Mouse (Mus musculus): ENCODE measurements around the gene Kcnq2. TPM values are rescaled to one million over a fixed set of nuclear protein-coding genes. Genes with fewer than 3 reads are reported as not detected.

The Kcnq2 gene
- total and polyA plus RNA-seq, 2 experiments from 2014 or later, result 40.6 to 134 TPM

GRCm38 (mm10) chr2:181152701-181153100 lies 17.6 kb upstream of the Kcnq2 start:
- TF ChIP-seq CTCF (IDR thresholded peaks at IDR 0.05), result no peak
- WGBS, result 95% methylated on average over 17 of the region's 17 CpGs
- peaks cover 35% of the 10 kb centered on the region for H3K36me3 ChIP-seq (ENCODE audit: insufficient read depth, low read length)
- no peak overlapping the region for H3K4me2 ChIP-seq (ENCODE audit: low read depth, low read length, poor library complexity, severe bottlenecking)
- ATAC-seq (ENCODE audit: low FRiP score) (no peak), DNase-seq (ENCODE audit: low spot score) (no peak)
- no peaks in the 10 kb centered on the region for H3K9me3 ChIP-seq (ENCODE audit: low read length)
- H3K4me1 ChIP-seq (ENCODE audit: insufficient read depth, low read length), result peaks cover 25% of the 10 kb centered on the region
- no peaks in the 10 kb centered on the region for H3K27me3 ChIP-seq (ENCODE audit: insufficient read depth, low read length)
- H3K4me3 ChIP-seq (ENCODE audit: low read depth, low read length), result no peak overlapping the region
- H3K27ac ChIP-seq (ENCODE audit: low read depth, low read length), result no peak overlapping the region
- no peak overlapping the region for H3K9ac ChIP-seq (replicated peaks; ENCODE audit: low read length, poor library complexity, severe bottlenecking)

DNA sequence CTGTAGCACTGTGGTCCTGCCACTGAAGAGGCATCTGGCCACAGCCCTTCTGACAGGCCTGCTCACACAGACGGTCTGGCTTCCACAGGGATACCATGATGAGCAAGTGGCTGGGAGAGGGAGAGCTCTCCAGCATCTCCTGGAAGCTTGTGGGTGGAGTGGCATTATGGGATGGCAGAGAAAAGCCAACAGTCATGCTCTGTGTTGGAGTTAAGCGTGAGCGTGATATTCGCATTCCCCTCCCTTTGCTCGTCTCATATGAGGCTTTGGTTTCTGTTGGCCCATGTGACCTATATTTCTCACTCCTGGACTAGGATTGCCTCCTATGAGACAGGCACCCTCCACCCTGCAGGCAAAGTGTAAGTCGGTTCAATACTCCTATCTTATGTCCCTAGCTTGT lies 15.2 kb upstream of the Kcnq2 start:
- peaks cover 39% of the 10 kb centered on the region for H3K36me3 ChIP-seq (ENCODE audit: insufficient read depth, low read length)
- no peak overlapping the region for H3K27ac ChIP-seq (ENCODE audit: low read depth, low read length)
- H3K4me1 ChIP-seq (ENCODE audit: insufficient read depth, low read length), result peaks cover 11% of the 10 kb centered on the region
- no peaks in the 10 kb centered on the region for H3K9me3 ChIP-seq (ENCODE audit: low read length)
- H3K4me3 ChIP-seq (ENCODE audit: low read depth, low read length), result no peak overlapping the region
- WGBS, result 73% methylated on average over 6 of the region's 6 CpGs
- no peak overlapping the region for H3K4me2 ChIP-seq (ENCODE audit: low read depth, low read length, poor library complexity, severe bottlenecking)
- TF ChIP-seq CTCF (IDR thresholded peaks at IDR 0.05), result no peak
- no peak overlapping the region for H3K9ac ChIP-seq (replicated peaks; ENCODE audit: low read length, poor library complexity, severe bottlenecking)
- ATAC-seq (ENCODE audit: low FRiP score) (no peak), DNase-seq (ENCODE audit: low spot score) (no peak)
- H3K27me3 ChIP-seq (ENCODE audit: insufficient read depth, low read length), result no peaks in the 10 kb centered on the region

- no peak for ATAC-seq (ENCODE audit: low FRiP score)
- DNase-seq (ENCODE audit: low spot score), result no peak
- peak overlapping the region; percentile 51 for H3K4me2 ChIP-seq (ENCODE audit: low read depth, low read length, poor library complexity, severe bottlenecking)
- WGBS, result 20% methylated on average over 31 of the region's 31 CpGs
- peaks cover 3% of the 10 kb centered on the region; the same call in 1 of the 2 replicates for H3K4me1 ChIP-seq (ENCODE audit: insufficient read depth, low read length)
- H3K9ac ChIP-seq (replicated peaks; ENCODE audit: low read length, poor library complexity, severe bottlenecking), result no peak overlapping the region
- H3K27ac ChIP-seq (ENCODE audit: low read depth, low read length), result no peak overlapping the region
- peaks cover 39% of the 10 kb centered on the region for H3K36me3 ChIP-seq (ENCODE audit: insufficient read depth, low read length)
- H3K27me3 ChIP-seq (ENCODE audit: insufficient read depth, low read length), result no peaks in the 10 kb centered on the region
- no peak for TF ChIP-seq CTCF (IDR thresholded peaks at IDR 0.05)
- H3K4me3 ChIP-seq (ENCODE audit: low read depth, low read length), result no peak overlapping the region
- H3K9me3 ChIP-seq (ENCODE audit: low read length), result no peaks in the 10 kb centered on the region
Measured at GRCm38 (mm10) chr2:181148318-181148955, 13.3 kb upstream of the Kcnq2 start.

GRCm38 (mm10) chr2:181147546-181148317 lies 12.6 kb upstream of the Kcnq2 start:
- 0 out of 2 replicates have a peak overlapping the region, but pooled peaks have one; percentile 8 for H3K9ac ChIP-seq (replicated peaks; ENCODE audit: low read length, poor library complexity, severe bottlenecking)
- peak overlapping the region; percentile 23 for H3K4me3 ChIP-seq (ENCODE audit: low read depth, low read length)
- no peaks in the 10 kb centered on the region for H3K27me3 ChIP-seq (ENCODE audit: insufficient read depth, low read length)
- H3K9me3 ChIP-seq (ENCODE audit: low read length), result no peaks in the 10 kb centered on the region
- H3K36me3 ChIP-seq (ENCODE audit: insufficient read depth, low read length), result peaks cover 33% of the 10 kb centered on the region
- WGBS, result 6% methylated on average over 52 of the region's 61 CpGs
- peaks cover 3% of the 10 kb centered on the region; the same call in 1 of the 2 replicates for H3K4me1 ChIP-seq (ENCODE audit: insufficient read depth, low read length)
- no peak for ATAC-seq (ENCODE audit: low FRiP score)
- no peak overlapping the region for H3K27ac ChIP-seq (ENCODE audit: low read depth, low read length)
- peak overlapping the region; percentile 51 for H3K4me2 ChIP-seq (ENCODE audit: low read depth, low read length, poor library complexity, severe bottlenecking)
- peak; percentile 61 for DNase-seq (ENCODE audit: low spot score)
- TF ChIP-seq CTCF (IDR thresholded peaks at IDR 0.05), result no peak

- no peak for TF ChIP-seq CTCF (IDR thresholded peaks at IDR 0.05)
- peaks cover 29% of the 10 kb centered on the region for H3K36me3 ChIP-seq (ENCODE audit: insufficient read depth, low read length)
- H3K4me2 ChIP-seq (ENCODE audit: low read depth, low read length, poor library complexity, severe bottlenecking), result no peak overlapping the region
- H3K4me1 ChIP-seq (ENCODE audit: insufficient read depth, low read length), result peaks cover 3% of the 10 kb centered on the region; the same call in 1 of the 2 replicates
- DNase-seq (ENCODE audit: low spot score) (no peak), ATAC-seq (ENCODE audit: low FRiP score) (no peak)
- H3K9me3 ChIP-seq (ENCODE audit: low read length), result no peaks in the 10 kb centered on the region
- 59% methylated on average over 4 of the region's 4 CpGs for WGBS
- H3K4me3 ChIP-seq (ENCODE audit: low read depth, low read length), result no peak overlapping the region
- H3K27ac ChIP-seq (ENCODE audit: low read depth, low read length), result no peak overlapping the region
- no peaks in the 10 kb centered on the region for H3K27me3 ChIP-seq (ENCODE audit: insufficient read depth, low read length)
- no peak overlapping the region for H3K9ac ChIP-seq (replicated peaks; ENCODE audit: low read length, poor library complexity, severe bottlenecking)
Measured at GRCm38 (mm10) chr2:181146976-181147545, 12.0 kb upstream of the Kcnq2 start.

DNA sequence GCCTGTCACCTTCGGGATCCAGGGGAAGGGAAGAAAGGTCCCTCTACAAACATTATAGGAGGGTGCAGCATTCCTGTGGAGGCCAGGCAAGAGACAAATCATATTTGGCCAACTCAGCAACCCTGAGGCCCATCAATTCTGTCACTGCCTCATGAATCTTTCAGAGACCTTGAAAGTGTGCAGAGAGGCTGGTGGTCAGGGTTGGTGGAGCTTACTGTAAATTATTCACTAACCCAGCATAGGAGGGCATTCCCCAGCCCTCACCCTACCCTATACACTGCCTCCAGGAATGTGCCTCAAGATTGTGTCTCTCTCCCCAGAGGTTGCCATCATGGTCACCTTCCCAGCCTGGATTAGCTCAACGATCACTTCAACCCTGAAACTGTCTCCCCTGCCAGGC lies 9.6 kb upstream of the Kcnq2 start:
- DNase-seq (ENCODE audit: low spot score) (no peak), ATAC-seq (ENCODE audit: low FRiP score) (no peak)
- H3K27me3 ChIP-seq (ENCODE audit: insufficient read depth, low read length), result no peaks in the 10 kb centered on the region; the same call in 1 of the 2 replicates
- no peak overlapping the region for H3K27ac ChIP-seq (ENCODE audit: low read depth, low read length)
- H3K4me3 ChIP-seq (ENCODE audit: low read depth, low read length), result no peak overlapping the region
- no peaks in the 10 kb centered on the region for H3K9me3 ChIP-seq (ENCODE audit: low read length)
- no peak for TF ChIP-seq CTCF (IDR thresholded peaks at IDR 0.05)
- no peak overlapping the region for H3K9ac ChIP-seq (replicated peaks; ENCODE audit: low read length, poor library complexity, severe bottlenecking)
- H3K4me1 ChIP-seq (ENCODE audit: insufficient read depth, low read length), result peaks cover 3% of the 10 kb centered on the region; the same call in 1 of the 2 replicates
- WGBS, result 82% methylated on average over 2 of the region's 2 CpGs
- H3K36me3 ChIP-seq (ENCODE audit: insufficient read depth, low read length), result peaks cover 6% of the 10 kb centered on the region
- no peak overlapping the region for H3K4me2 ChIP-seq (ENCODE audit: low read depth, low read length, poor library complexity, severe bottlenecking)

Data from midbrain, postnatal 0 days (tissue).